Mouse (Mus musculus) layer of hippocampus, adult 9-11 months (tissue): ENCODE data around the gene 4930590J08Rik.
"Not testable (repeated sequence)": the region's sequence is repeated elsewhere in the genome, so short reads cannot be mapped to it uniquely, and the experiment has no call there.

Experiments used
- DNase-seq: peaks from one replicate; pipeline ENCODE4 v3.0.0; 2022

Gene 4930590J08Rik

GRCm38 (mm10) chr6:91902509-91902908 lies at the start of gene 4930590J08Rik:
TSS of gene 4930590J08Rik (plus strand) at chr6:91902809.
- DNase-seq: not testable (repeated sequence)

GRCm38 (mm10) chr6:91858339-91858738 lies 44.3 kb upstream of the 4930590J08Rik start:
- no peak for DNase-seq

GRCm38 (mm10) chr6:91862848-91863247 lies 39.8 kb upstream of the 4930590J08Rik start:
- no peak for DNase-seq

- no peak for DNase-seq
Observed at GRCm38 (mm10) chr6:91864595-91864994, 38.0 kb upstream of the 4930590J08Rik start.

GRCm38 (mm10) chr6:91865601-91866000 lies 37.0 kb upstream of the 4930590J08Rik start:
- peak; percentile 36 for DNase-seq

- DNase-seq: no peak
Observed at GRCm38 (mm10) chr6:91868091-91868490, 34.5 kb upstream of the 4930590J08Rik start.

- DNase-seq: no peak
Observed at GRCm38 (mm10) chr6:91872781-91873180, 29.8 kb upstream of the 4930590J08Rik start.

- DNase-seq: peak; percentile 95
Observed at GRCm38 (mm10) chr6:91877885-91878651, 24.5 kb upstream of the 4930590J08Rik start, which contains the start of gene Ccdc174. TSS of gene Ccdc174 (plus strand) at chr6:91878053.

- DNase-seq: no peak
Observed at GRCm38 (mm10) chr6:91883859-91884258, 18.8 kb upstream of the 4930590J08Rik start.

- DNase-seq: no peak
Observed at GRCm38 (mm10) chr6:91889255-91889906, 13.2 kb upstream of the 4930590J08Rik start.

GRCm38 (mm10) chr6:91890615-91891014 lies 12.0 kb upstream of the 4930590J08Rik start:
- no peak for DNase-seq

GRCm38 (mm10) chr6:91891776-91892175 lies 10.8 kb upstream of the 4930590J08Rik start:
- no peak for DNase-seq

GRCm38 (mm10) chr6:91896783-91897182 lies 5.8 kb upstream of the 4930590J08Rik start:
- no peak for DNase-seq

- DNase-seq: peak; percentile 56
Observed at GRCm38 (mm10) chr6:91901505-91901904, 1.1 kb upstream of the 4930590J08Rik start.

- DNase-seq: no peak
Observed at GRCm38 (mm10) chr6:91914011-91914410, 11.4 kb downstream of the 4930590J08Rik start.

GRCm38 (mm10) chr6:91917286-91917685 lies 14.7 kb downstream of the 4930590J08Rik start:
- DNase-seq: peak; percentile 73

- DNase-seq: no peak
Observed at GRCm38 (mm10) chr6:91917716-91918115, 15.1 kb downstream of the 4930590J08Rik start.

GRCm38 (mm10) chr6:91931231-91931630 lies 28.6 kb downstream of the 4930590J08Rik start:
- no peak for DNase-seq

- no peak for DNase-seq
Observed at GRCm38 (mm10) chr6:91938491-91938890, 35.9 kb downstream of the 4930590J08Rik start.

- no peak for DNase-seq
Observed at GRCm38 (mm10) chr6:91948426-91948825, 45.8 kb downstream of the 4930590J08Rik start.

- DNase-seq: not testable (repeated sequence)
Observed at GRCm38 (mm10) chr6:91958015-91958414, 55.4 kb downstream of the 4930590J08Rik start.

- DNase-seq: no peak
Observed at GRCm38 (mm10) chr6:91960028-91960811, 57.6 kb downstream of the 4930590J08Rik start.

- DNase-seq: no peak
Observed at GRCm38 (mm10) chr6:91963429-91963828, 60.8 kb downstream of the 4930590J08Rik start.
